Mouse (Mus musculus): ENCODE data around the gene Magi2.
"Not testable (repeated sequence)": the region's sequence is repeated elsewhere in the genome, so short reads cannot be mapped to it uniquely, and the experiment has no call there.

DNA sequence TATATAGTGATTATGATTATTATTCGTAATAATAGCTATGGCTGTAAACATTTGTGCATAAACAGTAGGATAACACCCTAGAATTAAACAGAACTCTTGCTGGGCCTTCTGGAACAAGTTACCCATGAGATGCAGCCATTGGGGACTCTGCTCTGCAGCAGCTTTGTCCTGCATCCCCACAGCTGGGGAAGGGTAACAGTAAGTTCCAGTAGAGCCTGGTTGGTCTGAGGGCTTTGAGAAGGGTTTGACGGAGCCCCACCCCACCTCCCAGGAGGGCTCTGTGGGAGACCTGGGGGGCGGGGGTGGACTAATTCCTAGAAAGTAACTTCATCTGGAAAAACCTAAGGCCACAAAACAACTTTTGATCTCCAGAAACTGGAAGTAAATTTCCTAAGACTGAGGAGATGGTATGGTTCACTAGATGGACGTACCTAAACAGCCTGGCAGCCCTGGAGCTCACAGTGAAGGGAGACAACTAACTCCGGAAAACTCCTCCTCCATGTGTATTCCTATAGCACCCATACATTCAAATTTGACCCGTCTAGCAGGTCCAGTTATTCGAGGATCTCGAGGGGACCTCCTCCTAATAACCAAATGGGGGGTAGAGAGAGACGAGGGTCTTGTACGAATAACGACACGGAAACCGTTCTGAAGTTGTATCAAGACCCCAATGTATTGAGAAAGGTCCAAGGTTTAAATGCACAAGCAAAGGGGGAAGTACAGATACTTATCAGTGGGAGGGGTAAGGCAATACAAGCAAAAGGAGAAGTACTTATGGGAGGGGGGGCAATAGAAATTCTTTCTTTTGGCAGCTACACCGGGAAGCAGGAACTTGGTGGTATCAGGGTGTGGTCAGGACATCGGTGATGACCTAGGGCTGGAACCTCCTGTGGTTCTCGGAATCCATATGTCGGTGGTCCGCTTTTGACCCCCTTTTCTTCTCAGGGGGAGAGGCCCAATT lies 1479.8 kb downstream of the Magi2 start:
- TF ChIP-seq POLR2A (IDR thresholded peaks at IDR 0.05; ENCODE audit: low read depth, low read length); CTCF (IDR thresholded peaks at IDR 0.05; ENCODE audit: extremely low read depth, insufficient read depth, insufficient read length, insufficient replicate concordance): not testable (repeated sequence)
